Mouse (Mus musculus) liver, postnatal 0 days (tissue): ENCODE measurements around the gene Nae1. TPM values are rescaled to one million over a fixed set of nuclear protein-coding genes. Genes with fewer than 3 reads are reported as not detected.

Experiments
- ATAC-seq: fragments of 200-750 bp; cut with Nextera tagmentation; 2 replicates; pipeline ENCODE4 v1.8.0; 2017; ENCODE audit warnings: mild to moderate bottlenecking, moderate library complexity
- DNase-seq: peaks from one replicate; pipeline ENCODE4 v3.0.0-alpha.2; 2016
- H3K27ac ChIP-seq: fragments of 300-500 bp; sonication (generic); 2 replicates; pipeline ENCODE4 v1.5.1; 2014; ENCODE audit warnings: antibody characterized with exemption, moderate library complexity, mild to moderate bottlenecking, low read depth
- H3K27me3 ChIP-seq: fragments of 300-500 bp; sonication (generic); 2 replicates; pipeline ENCODE4 v1.6.1; 2014; ENCODE audit warnings: low read length, control low read depth, mixed read lengths; ENCODE audit not compliant: insufficient read depth
- H3K36me3 ChIP-seq: fragments of 300-500 bp; sonication (generic); replicated peaks from 2 replicates; pipeline ENCODE4 v1.6.1; 2014; ENCODE audit warnings: mild to moderate bottlenecking, control low read depth, low read length, moderate library complexity, mixed read lengths; ENCODE audit not compliant: insufficient read depth
- H3K4me1 ChIP-seq: fragments of 300-500 bp; sonication (generic); 2 replicates; pipeline ENCODE4 v1.6.1; 2014; ENCODE audit warnings: antibody characterized with exemption, mild to moderate bottlenecking, control low read depth; ENCODE audit not compliant: insufficient read depth
- H3K4me2 ChIP-seq: fragments of 300-500 bp; sonication (generic); 2 replicates; pipeline ENCODE4 v1.6.1; 2014; ENCODE audit warnings: low read depth, mild to moderate bottlenecking, low read length, moderate library complexity, mixed read lengths
- H3K4me3 ChIP-seq: fragments of 300-500 bp; sonication (generic); 2 replicates; pipeline ENCODE4 v1.5.1; 2014; ENCODE audit warnings: low read depth, low read length
- H3K9ac ChIP-seq: fragments of 300-500 bp; sonication (generic); replicated peaks from 2 replicates; pipeline ENCODE4 v1.6.1; 2014; ENCODE audit warnings: mild to moderate bottlenecking, moderate library complexity
- H3K9me3 ChIP-seq: fragments of 300-500 bp; sonication (generic); 2 replicates; pipeline ENCODE4 v1.6.1; 2016; ENCODE audit warnings: mild to moderate bottlenecking, control low read depth, low read length, mixed read lengths
- CTCF ChIP-seq: sonication (generic); IDR thresholded peaks from 2 replicates; pipeline ENCODE4 v1.5.1; 2016; ENCODE audit warnings: antibody characterized with exemption, low read depth
- EP300 ChIP-seq: IDR thresholded peaks from 2 replicates; pipeline ENCODE4 v1.6.1; 2016; ENCODE audit warnings: antibody characterized with exemption, low read depth, mild to moderate bottlenecking
- WGBS: fragments of 180-500 bp; shearing (Covaris S2); extraction: QIAGEN DNeasy Blood & Tissue Kit; methylation state at CpG from one replicate; pipeline ENCODE4 v1.1.7; 2014; ENCODE audit not compliant: insufficient replicate concordance; 5-methylcytosine and 5-hydroxymethylcytosine counted together
- polyA plus RNA-seq: library from polyadenylated mRNA; unstranded; fragments of >200 nt; fragmentation: Nextera tagmentation; extraction: Ambion mirVana; gene quantifications from 2 replicates; pipeline ENCODE4 v1.2.1, GENCODE M21; 2015

The Nae1 gene
- polyA plus RNA-seq, 1 experiment from 2014 or later: 24.4 TPM

GRCm38 (mm10) chr8:104535378-104535777 lies 941 bp upstream of the Nae1 start:
- no peak for TF ChIP-seq CTCF
- Histone ChIP-seq H3K4me1 (peaks cover 30% of the 10 kb centered on the region), H3K9me3 (no peaks in the 10 kb centered on the region), H3K27me3 (peaks cover 5% of the 10 kb centered on the region), H3K36me3 (no peaks in the 10 kb centered on the region), H3K4me3 (peak overlapping the region; percentile 90), H3K4me2 (peak overlapping the region; percentile 96), H3K27ac (no peak overlapping the region), H3K9ac (peak overlapping the region; percentile 93)
- no peak for ATAC-seq
- DNase-seq: no peak
- 16% methylated on average over 7 of the region's 7 CpGs for WGBS

GRCm38 (mm10) chr8:104534779-104535141 lies 323 bp upstream of the Nae1 start:
- Histone ChIP-seq H3K4me1 (peaks cover 30% of the 10 kb centered on the region), H3K9ac (peak overlapping the region; percentile 93), H3K27ac (0 out of 2 replicates have a peak overlapping the region, but pooled peaks have one; percentile 19), H3K4me2 (peak overlapping the region; percentile 96), H3K4me3 (peak overlapping the region; percentile 90), H3K27me3 (no peaks in the 10 kb centered on the region; the same call in 1 of the 2 replicates), H3K36me3 (peaks cover 2% of the 10 kb centered on the region; the same call in 1 of the 2 replicates), H3K9me3 (no peaks in the 10 kb centered on the region)
- WGBS: 3% methylated on average over 9 of the region's 9 CpGs
- ATAC-seq: peak; percentile 52
- peak; percentile 54 for DNase-seq
- TF ChIP-seq CTCF (no peak), EP300 (no peak)

- H3K36me3 ChIP-seq: peaks cover 6% of the 10 kb centered on the region; the same call in 1 of the 2 replicates
- TF ChIP-seq CTCF: no peak
- TF ChIP-seq EP300: no peak
- no peaks in the 10 kb centered on the region for H3K9me3 ChIP-seq
- H3K4me2 ChIP-seq: peak overlapping the region; percentile 96
- peak overlapping the region; percentile 93 for H3K9ac ChIP-seq
- H3K27me3 ChIP-seq: no peaks in the 10 kb centered on the region
- H3K4me1 ChIP-seq: peaks cover 30% of the 10 kb centered on the region
- DNase-seq (no peak), ATAC-seq (no peak)
- peak overlapping the region; percentile 90 for H3K4me3 ChIP-seq
- 36% methylated on average over 7 of the region's 7 CpGs for WGBS
- no peak overlapping the region for H3K27ac ChIP-seq
Observed at GRCm38 (mm10) chr8:104533551-104533950, 886 bp downstream of the Nae1 start.

GRCm38 (mm10) chr8:104529671-104530070 lies 4.8 kb downstream of the Nae1 start:
- Histone ChIP-seq H3K4me1 (peaks cover 16% of the 10 kb centered on the region), H3K36me3 (peaks cover 14% of the 10 kb centered on the region), H3K4me2 (no peak overlapping the region), H3K9me3 (no peaks in the 10 kb centered on the region), H3K27ac (no peak overlapping the region), H3K4me3 (no peak overlapping the region), H3K9ac (no peak overlapping the region), H3K27me3 (no peaks in the 10 kb centered on the region)
- 92% methylated on average over 6 of the region's 6 CpGs for WGBS
- DNase-seq (no peak), ATAC-seq (no peak)
- TF ChIP-seq EP300: no peak
- no peak for TF ChIP-seq CTCF

GRCm38 (mm10) chr8:104517872-104518271 lies 16.6 kb downstream of the Nae1 start:
- no peak for TF ChIP-seq CTCF
- no peak for TF ChIP-seq EP300
- WGBS: 83% methylated on average over 5 of the region's 5 CpGs
- H3K9me3 ChIP-seq: no peaks in the 10 kb centered on the region
- no peaks in the 10 kb centered on the region for H3K4me1 ChIP-seq
- ATAC-seq: no peak
- H3K4me3 ChIP-seq: no peak overlapping the region
- H3K27ac ChIP-seq: no peak overlapping the region
- no peak overlapping the region for H3K4me2 ChIP-seq
- H3K27me3 ChIP-seq: no peaks in the 10 kb centered on the region
- no peak for DNase-seq
- H3K36me3 ChIP-seq: peaks cover 27% of the 10 kb centered on the region
- no peak overlapping the region for H3K9ac ChIP-seq

GRCm38 (mm10) chr8:104510134-104510533 lies 24.3 kb downstream of the Nae1 start:
- Histone ChIP-seq H3K9me3 (no peaks in the 10 kb centered on the region), H3K4me1 (peaks cover 9% of the 10 kb centered on the region), H3K27ac (no peak overlapping the region), H3K27me3 (no peaks in the 10 kb centered on the region), H3K4me3 (no peak overlapping the region), H3K4me2 (no peak overlapping the region), H3K36me3 (peaks cover 16% of the 10 kb centered on the region), H3K9ac (no peak overlapping the region)
- WGBS: 81% methylated on average over 3 of the region's 3 CpGs
- TF ChIP-seq CTCF (no peak), EP300 (no peak)
- ATAC-seq (no peak), DNase-seq (no peak)
